Mouse (Mus musculus) limb, embryonic 11.5 days (tissue): ENCODE measurements at regions not wholly inside any gene's neighbourhood (a gene's known extent, or its start where the extent isn't known, plus 50 kb on each side); places are given as distances from the start of the nearest gene placed in this dataset.
"Not testable (repeated sequence)": the region's sequence is repeated elsewhere in the genome, so short reads cannot be mapped to it uniquely, and the experiment has no call there.

Experiments used
- ATAC-seq: fragments of 200-750 bp; cut with Nextera tagmentation; 2 replicates; pipeline ENCODE4 v1.8.0; 2017; ENCODE audit warnings: low read depth; ENCODE audit not compliant: insufficient number of reproducible peaks, low FRiP score, low TSS enrichment
- DNase-seq: peaks from one replicate; pipeline ENCODE4 v3.0.0-alpha.2; 2015; ENCODE audit warnings: low spot score
- H3K27ac ChIP-seq: fragments of 300-500 bp; sonication (generic); replicated peaks from 2 replicates; pipeline ENCODE4 v1.5.1; 2014; ENCODE audit warnings: low read depth, mild to moderate bottlenecking, low read length
- H3K27me3 ChIP-seq: fragments of 300-500 bp; sonication (generic); 2 replicates; pipeline ENCODE4 v1.6.1; 2014; ENCODE audit warnings: mild to moderate bottlenecking, low read length, mixed read lengths; ENCODE audit not compliant: control insufficient read depth, insufficient read depth
- H3K36me3 ChIP-seq: fragments of 300-500 bp; sonication (generic); 2 replicates; pipeline ENCODE4 v1.6.1; 2014; ENCODE audit warnings: mild to moderate bottlenecking, low read length, moderate library complexity, mixed read lengths; ENCODE audit not compliant: control insufficient read depth, insufficient read depth
- H3K4me1 ChIP-seq: fragments of 300-500 bp; sonication (generic); 2 replicates; pipeline ENCODE4 v1.6.1; 2014; ENCODE audit warnings: low read length, mixed read lengths; ENCODE audit not compliant: control insufficient read depth, insufficient read depth
- H3K4me2 ChIP-seq: fragments of 300-500 bp; sonication (generic); 2 replicates; pipeline ENCODE4 v1.6.1; 2014; ENCODE audit warnings: low read depth, mild to moderate bottlenecking, moderate library complexity; ENCODE audit not compliant: severe bottlenecking
- H3K4me3 ChIP-seq: fragments of 300-500 bp; sonication (generic); 2 replicates; pipeline ENCODE4 v1.5.1; 2014; ENCODE audit warnings: low read depth, low read length
- H3K9ac ChIP-seq: fragments of 300-500 bp; sonication (generic); 2 replicates; pipeline ENCODE4 v1.6.1; 2014; ENCODE audit warnings: mild to moderate bottlenecking, low read length
- H3K9me3 ChIP-seq: fragments of 300-500 bp; sonication (generic); 2 replicates; pipeline ENCODE4 v1.6.1; 2016; ENCODE audit warnings: low read length; ENCODE audit not compliant: control insufficient read depth
- WGBS: fragments of 180-500 bp; shearing (Covaris S2); extraction: QIAGEN DNeasy Blood & Tissue Kit; methylation state at CpG from one replicate; pipeline ENCODE4 v1.1.7; 2014; 5-methylcytosine and 5-hydroxymethylcytosine counted together

GRCm38 (mm10) chrX:50549713-50550112 lies 121.4 kb upstream of the Olfr1324 start:
- 41% methylated on average over 3 of the region's 3 CpGs for WGBS
- Histone ChIP-seq H3K4me2 (0 out of 2 replicates have a peak overlapping the region, but pooled peaks have one; percentile 18), H3K27ac (no peak overlapping the region), H3K9me3 (no peaks in the 10 kb centered on the region), H3K27me3 (no peaks in the 10 kb centered on the region), H3K9ac (no peak overlapping the region), H3K4me1 (no peaks in the 10 kb centered on the region), H3K36me3 (no peaks in the 10 kb centered on the region), H3K4me3 (peak overlapping the region; percentile 14; the same call in 1 of the 2 replicates)
- ATAC-seq, result no peak
- DNase-seq, result peak; percentile 72

- not testable (repeated sequence) for ATAC-seq, H3K9me3 ChIP-seq, H3K27me3 ChIP-seq, H3K9ac ChIP-seq, H3K4me1 ChIP-seq, H3K36me3 ChIP-seq, H3K4me2 ChIP-seq, DNase-seq, H3K27ac ChIP-seq
- peak overlapping the region; percentile 21 for H3K4me3 ChIP-seq
- 57% methylated on average over 4 of the region's 4 CpGs for WGBS
These were observed 109.5 kb upstream of the Olfr1324 start for GRCm38 (mm10) chrX:50537785-50538159.

- no peak overlapping the region for H3K4me2 ChIP-seq
- no peak overlapping the region; the same call in 1 of the 2 replicates for H3K9ac ChIP-seq
- ATAC-seq (no peak), DNase-seq (peak; percentile 28)
- H3K4me1 ChIP-seq, result no peaks in the 10 kb centered on the region
- H3K27ac ChIP-seq, result no peak overlapping the region
- no peaks in the 10 kb centered on the region for H3K36me3 ChIP-seq
- 51% methylated on average over 19 of the region's 19 CpGs for WGBS
- no peaks in the 10 kb centered on the region for H3K27me3 ChIP-seq
- H3K4me3 ChIP-seq, result peak overlapping the region; percentile 21
- H3K9me3 ChIP-seq, result no peaks in the 10 kb centered on the region
These were observed 109.0 kb upstream of the Olfr1324 start for GRCm38 (mm10) chrX:50537122-50537784.

- Histone ChIP-seq H3K9ac (no peak overlapping the region), H3K4me3 (no peak overlapping the region), H3K9me3 (no peaks in the 10 kb centered on the region), H3K27me3 (no peaks in the 10 kb centered on the region), H3K27ac (no peak overlapping the region), H3K4me2 (no peak overlapping the region), H3K4me1 (no peaks in the 10 kb centered on the region), H3K36me3 (no peaks in the 10 kb centered on the region)
- WGBS, result 29% methylated on average over 3 of the region's 3 CpGs
- DNase-seq (no peak), ATAC-seq (no peak)
These were observed 75.7 kb upstream of the Olfr1324 start for GRCm38 (mm10) chrX:50504047-50504446.

- DNase-seq (no peak), ATAC-seq (no peak)
- Histone ChIP-seq H3K4me1 (no peaks in the 10 kb centered on the region), H3K27me3 (no peaks in the 10 kb centered on the region), H3K4me2 (no peak overlapping the region), H3K9me3 (no peaks in the 10 kb centered on the region), H3K9ac (no peak overlapping the region), H3K27ac (no peak overlapping the region), H3K36me3 (no peaks in the 10 kb centered on the region), H3K4me3 (no peak overlapping the region)
- WGBS, result 20% methylated on average over 1 of the region's 1 CpGs
These were observed 72.9 kb upstream of the Olfr1324 start for GRCm38 (mm10) chrX:50501181-50501580.

GRCm38 (mm10) chrX:50490477-50490967 lies 62.2 kb upstream of the Olfr1324 start:
- H3K27me3 ChIP-seq, H3K27ac ChIP-seq, H3K4me3 ChIP-seq, DNase-seq, H3K4me2 ChIP-seq, H3K9ac ChIP-seq, H3K9me3 ChIP-seq, H3K4me1 ChIP-seq, ATAC-seq, H3K36me3 ChIP-seq: not testable (repeated sequence)
- WGBS, result 78% methylated on average over 9 of the region's 9 CpGs
